Mouse (Mus musculus): ENCODE results near the gene Mpdz. TPM values are rescaled to one million over a fixed set of nuclear protein-coding genes. Genes with fewer than 3 reads are reported as not detected.

The Mpdz gene
- polyA plus RNA-seq, 1 experiment from 2014 or later = 44.0 TPM

GRCm38 (mm10) chr4:81372355-81372754 lies 70.3 kb downstream of the Mpdz start:
- Histone ChIP-seq H3K9me3 (replicated peaks) (no peaks in the 10 kb centered on the region), H3K4me1 (no peaks in the 10 kb centered on the region), H3K27ac (no peak overlapping the region), H3K36me3 (peaks cover 8% of the 10 kb centered on the region), H3K9ac (no peak overlapping the region), H3K4me3 (no peak overlapping the region), H3K27me3 (no peaks in the 10 kb centered on the region), H3K4me2 (replicated peaks) (no peak overlapping the region)
- ATAC-seq (ENCODE audit: low FRiP score) = no peak
- 95% methylated on average over 4 of the region's 4 CpGs for WGBS

- H3K4me3 ChIP-seq = no peak overlapping the region
- peaks cover 17% of the 10 kb centered on the region for H3K36me3 ChIP-seq
- no peak overlapping the region for H3K27ac ChIP-seq
- H3K9me3 ChIP-seq (replicated peaks) = no peaks in the 10 kb centered on the region
- H3K9ac ChIP-seq = no peak overlapping the region
- 61% methylated on average over 3 of the region's 3 CpGs for WGBS
- H3K4me2 ChIP-seq (replicated peaks) = no peak overlapping the region
- no peaks in the 10 kb centered on the region for H3K27me3 ChIP-seq
- H3K4me1 ChIP-seq = no peaks in the 10 kb centered on the region
- peak; percentile 73 for ATAC-seq (ENCODE audit: low FRiP score)
These were observed 91.2 kb downstream of the Mpdz start for GRCm38 (mm10) chr4:81351368-81351767.

DNA sequence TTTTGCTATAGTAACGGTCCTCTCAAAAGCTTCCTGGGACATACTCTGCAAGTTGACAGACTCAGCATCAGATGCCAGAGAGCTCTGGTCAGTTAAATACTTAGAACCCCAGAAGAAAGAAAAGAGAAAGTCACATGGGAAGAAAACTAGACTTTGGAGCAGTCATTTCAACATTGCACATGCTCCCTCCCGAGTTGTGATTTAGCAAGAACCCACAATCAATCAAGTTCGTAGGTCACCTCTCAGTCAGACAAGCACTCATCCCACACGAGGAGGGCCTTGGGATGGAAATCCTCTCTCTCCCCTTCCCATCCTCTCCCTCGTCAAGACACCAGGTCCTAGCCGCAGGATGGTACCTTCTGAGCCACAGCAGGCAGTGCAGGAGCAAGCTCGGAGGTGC lies 94.0 kb downstream of the Mpdz start:
- no peak overlapping the region for H3K9ac ChIP-seq
- H3K4me3 ChIP-seq = no peak overlapping the region
- H3K27me3 ChIP-seq = no peaks in the 10 kb centered on the region
- no peaks in the 10 kb centered on the region for H3K4me1 ChIP-seq
- peaks cover 15% of the 10 kb centered on the region for H3K36me3 ChIP-seq
- no peak for ATAC-seq (ENCODE audit: low FRiP score)
- H3K9me3 ChIP-seq (replicated peaks) = no peaks in the 10 kb centered on the region
- no peak overlapping the region for H3K27ac ChIP-seq
- 91% methylated on average over 7 of the region's 7 CpGs for WGBS
- H3K4me2 ChIP-seq (replicated peaks) = no peak overlapping the region

- H3K4me2 ChIP-seq (replicated peaks) = no peak overlapping the region
- H3K27me3 ChIP-seq = no peaks in the 10 kb centered on the region
- H3K4me3 ChIP-seq = no peak overlapping the region
- no peak overlapping the region for H3K9ac ChIP-seq
- no peaks in the 10 kb centered on the region for H3K4me1 ChIP-seq
- H3K27ac ChIP-seq = no peak overlapping the region
- peaks cover 15% of the 10 kb centered on the region for H3K36me3 ChIP-seq
- no peak for ATAC-seq (ENCODE audit: low FRiP score)
- no peaks in the 10 kb centered on the region for H3K9me3 ChIP-seq (replicated peaks)
- WGBS = 89% methylated on average over 3 of the region's 3 CpGs
These were observed 97.5 kb downstream of the Mpdz start for GRCm38 (mm10) chr4:81345141-81345540.

GRCm38 (mm10) chr4:81333628-81333991 lies 109.0 kb downstream of the Mpdz start:
- peaks cover 17% of the 10 kb centered on the region; the same call in 1 of the 2 replicates for H3K4me1 ChIP-seq
- H3K9me3 ChIP-seq (replicated peaks) = no peaks in the 10 kb centered on the region
- WGBS = 78% methylated on average over 2 of the region's 2 CpGs
- H3K36me3 ChIP-seq = no peaks in the 10 kb centered on the region
- peak overlapping the region; percentile 19 for H3K27ac ChIP-seq
- no peak overlapping the region for H3K4me2 ChIP-seq (replicated peaks)
- H3K4me3 ChIP-seq = no peak overlapping the region
- H3K27me3 ChIP-seq = no peaks in the 10 kb centered on the region
- ATAC-seq (ENCODE audit: low FRiP score) = no peak
- H3K9ac ChIP-seq = no peak overlapping the region

DNA sequence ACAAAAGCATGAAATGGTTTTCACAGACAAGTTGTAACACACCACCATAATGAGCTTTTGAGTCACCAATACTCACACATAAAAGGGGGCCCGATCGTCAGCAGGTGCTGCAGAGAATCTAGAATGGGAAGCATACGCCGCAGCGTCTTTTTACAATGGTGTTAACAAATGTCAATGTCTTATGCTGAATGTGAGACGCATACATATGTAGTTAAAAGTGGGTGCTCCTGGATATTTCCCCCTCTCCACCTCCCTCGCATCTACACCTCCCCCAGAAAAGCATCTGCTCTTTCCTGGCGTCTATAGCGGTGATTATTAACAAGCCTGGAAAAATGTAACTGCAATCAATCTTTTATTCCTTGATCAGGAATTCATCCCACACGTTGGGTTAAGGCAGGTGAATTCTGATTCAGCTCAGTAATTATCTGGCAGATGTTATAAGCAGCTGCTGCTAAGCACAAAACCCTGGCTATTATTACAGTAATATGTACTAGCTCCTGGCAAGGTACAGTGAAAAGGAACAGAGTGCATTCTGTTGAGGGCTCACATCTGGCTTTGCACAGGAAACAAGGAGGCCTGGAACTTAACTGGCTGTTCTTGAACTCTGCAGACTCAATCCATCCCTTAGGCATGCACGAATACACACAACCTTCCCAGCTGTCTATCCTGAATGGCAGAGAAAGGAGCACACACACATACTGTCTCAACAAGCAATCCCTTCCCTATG lies 109.6 kb downstream of the Mpdz start:
- 65% methylated on average over 11 of the region's 11 CpGs for whole genome bisulfite sequencing
- Histone ChIP-seq H3K36me3 (no peaks in the 10 kb centered on the region), H3K9ac (no peak overlapping the region), H3K27ac (peak overlapping the region; percentile 19), H3K4me1 (peaks cover 17% of the 10 kb centered on the region; the same call in 1 of the 2 replicates), H3K4me3 (no peak overlapping the region), H3K9me3 (replicated peaks) (no peaks in the 10 kb centered on the region), H3K27me3 (no peaks in the 10 kb centered on the region), H3K4me2 (replicated peaks) (no peak overlapping the region)
- no peak for ATAC-seq (ENCODE audit: low FRiP score)

- H3K4me2 ChIP-seq (replicated peaks) = no peak overlapping the region
- peak overlapping the region; percentile 18; the same call in 1 of the 2 replicates for H3K27ac ChIP-seq
- H3K36me3 ChIP-seq = no peaks in the 10 kb centered on the region
- no peak overlapping the region for H3K9ac ChIP-seq
- ATAC-seq (ENCODE audit: low FRiP score) = peak; percentile 60; the same call in 1 of the 2 replicates
- WGBS = 57% methylated on average over 6 of the region's 6 CpGs
- peaks cover 17% of the 10 kb centered on the region; the same call in 1 of the 2 replicates for H3K4me1 ChIP-seq
- H3K27me3 ChIP-seq = no peaks in the 10 kb centered on the region
- no peaks in the 10 kb centered on the region for H3K9me3 ChIP-seq (replicated peaks)
- H3K4me3 ChIP-seq = no peak overlapping the region
These were observed 110.2 kb downstream of the Mpdz start for GRCm38 (mm10) chr4:81332439-81332841.

DNA sequence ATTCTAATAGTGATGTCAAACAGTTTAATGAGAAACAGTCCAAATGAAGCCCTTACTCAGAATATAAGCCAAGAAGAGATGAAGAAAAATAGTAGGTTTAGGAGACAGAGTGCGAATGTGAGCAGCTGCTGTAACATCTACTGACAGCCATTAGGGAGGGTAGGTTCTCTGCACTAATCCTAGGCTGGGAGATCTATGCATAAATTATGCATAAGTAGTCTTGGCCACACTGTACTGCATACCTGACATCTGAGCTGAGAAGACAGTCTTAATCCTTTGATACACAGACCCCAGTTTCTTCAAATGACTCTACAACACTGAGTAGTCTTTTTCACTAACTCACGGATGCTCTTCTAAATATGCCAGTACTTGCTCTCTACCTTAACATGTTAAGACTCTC lies 114.9 kb downstream of the Mpdz start:
- Histone ChIP-seq H3K27me3 (no peaks in the 10 kb centered on the region), H3K4me1 (peaks cover 5% of the 10 kb centered on the region; the same call in 1 of the 2 replicates), H3K9me3 (replicated peaks) (no peaks in the 10 kb centered on the region), H3K9ac (no peak overlapping the region), H3K27ac (no peak overlapping the region), H3K36me3 (no peaks in the 10 kb centered on the region), H3K4me2 (replicated peaks) (no peak overlapping the region), H3K4me3 (no peak overlapping the region)
- ATAC-seq (ENCODE audit: low FRiP score) = no peak
- WGBS = 88% methylated on average over 2 of the region's 2 CpGs

DNA sequence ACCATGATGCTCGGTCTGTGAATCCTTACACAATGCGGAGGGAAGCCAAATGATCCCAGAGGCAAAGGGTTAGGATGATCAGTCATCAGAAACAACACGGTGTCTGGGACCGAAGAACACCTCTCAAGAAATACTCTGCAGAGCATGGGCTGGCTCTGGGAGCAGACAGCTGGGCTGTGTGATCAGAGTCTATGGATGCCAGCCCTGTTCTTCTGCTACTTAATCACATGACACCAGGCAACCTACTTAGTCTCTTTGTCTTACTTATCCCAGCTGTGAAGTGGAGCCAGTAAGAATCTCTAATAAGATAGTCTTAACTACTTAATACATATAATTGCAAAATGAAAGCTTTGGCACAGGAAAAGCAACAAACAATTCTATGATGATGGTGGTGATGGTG lies 118.8 kb downstream of the Mpdz start:
- H3K36me3 ChIP-seq = no peaks in the 10 kb centered on the region
- no peak overlapping the region for H3K9ac ChIP-seq
- no peak overlapping the region for H3K4me3 ChIP-seq
- no peak for ATAC-seq (ENCODE audit: low FRiP score)
- no peaks in the 10 kb centered on the region for H3K4me1 ChIP-seq
- WGBS = 96% methylated on average over 4 of the region's 4 CpGs
- H3K27me3 ChIP-seq = no peaks in the 10 kb centered on the region
- no peak overlapping the region for H3K27ac ChIP-seq
- no peaks in the 10 kb centered on the region for H3K9me3 ChIP-seq (replicated peaks)
- no peak overlapping the region for H3K4me2 ChIP-seq (replicated peaks)

GRCm38 (mm10) chr4:81322232-81322631 lies 120.4 kb downstream of the Mpdz start:
- H3K36me3 ChIP-seq = peaks cover 5% of the 10 kb centered on the region
- H3K4me1 ChIP-seq = no peaks in the 10 kb centered on the region
- ATAC-seq (ENCODE audit: low FRiP score) = no peak
- H3K4me3 ChIP-seq = no peak overlapping the region
- no peak overlapping the region for H3K4me2 ChIP-seq (replicated peaks)
- H3K27ac ChIP-seq = no peak overlapping the region
- no peaks in the 10 kb centered on the region for H3K27me3 ChIP-seq
- H3K9ac ChIP-seq = no peak overlapping the region
- no peaks in the 10 kb centered on the region for H3K9me3 ChIP-seq (replicated peaks)
- 88% methylated on average over 3 of the region's 3 CpGs for WGBS

DNA sequence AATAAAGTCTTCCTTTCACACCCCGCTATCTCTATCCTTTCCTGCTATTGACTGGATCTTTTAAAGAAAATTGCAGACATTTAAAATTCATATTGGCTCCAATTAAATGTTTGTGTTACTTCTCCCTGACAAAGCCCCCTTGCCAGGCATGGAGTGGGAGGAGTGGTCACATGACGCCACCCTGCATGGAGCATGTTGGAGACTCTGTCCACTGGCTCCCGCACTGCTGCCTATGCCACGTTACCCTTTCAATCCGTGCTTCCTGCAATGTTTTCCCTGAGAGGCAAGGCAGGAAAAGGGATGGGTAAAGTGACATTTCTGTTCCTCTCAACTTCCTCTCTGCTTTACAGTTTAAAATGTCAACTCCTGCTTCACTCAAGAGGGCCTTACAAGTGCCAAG lies 128.0 kb downstream of the Mpdz start:
- Histone ChIP-seq H3K9ac (no peak overlapping the region), H3K4me2 (replicated peaks) (no peak overlapping the region), H3K9me3 (replicated peaks) (no peaks in the 10 kb centered on the region), H3K27me3 (no peaks in the 10 kb centered on the region), H3K4me1 (no peaks in the 10 kb centered on the region), H3K27ac (no peak overlapping the region), H3K4me3 (no peak overlapping the region), H3K36me3 (peaks cover 7% of the 10 kb centered on the region)
- no peak for ATAC-seq (ENCODE audit: low FRiP score)
- WGBS = 75% methylated on average over 5 of the region's 5 CpGs

DNA sequence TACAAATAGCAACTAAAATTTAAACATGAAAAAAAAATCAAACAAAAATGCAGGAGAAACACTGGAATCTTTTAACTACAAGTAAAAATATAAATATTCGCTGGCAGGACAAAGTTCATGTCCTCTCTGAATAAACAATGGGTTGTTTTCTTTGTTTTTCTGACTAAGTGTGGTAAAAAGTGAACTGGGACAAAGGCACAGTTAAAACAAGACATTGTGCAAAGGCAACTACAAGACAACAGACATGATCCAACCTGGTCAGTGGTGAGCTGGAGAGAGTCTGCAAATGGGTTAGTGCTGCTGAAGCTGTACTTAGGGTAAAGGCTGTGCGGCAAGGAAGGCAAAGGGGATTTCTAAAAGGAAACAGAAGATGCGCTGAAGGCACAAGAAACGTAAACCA lies 129.4 kb downstream of the Mpdz start:
- ATAC-seq (ENCODE audit: low FRiP score) = no peak
- H3K27ac ChIP-seq = no peak overlapping the region
- WGBS = 92% methylated on average over 4 of the region's 4 CpGs
- H3K4me3 ChIP-seq = no peak overlapping the region
- no peaks in the 10 kb centered on the region for H3K9me3 ChIP-seq (replicated peaks)
- H3K27me3 ChIP-seq = no peaks in the 10 kb centered on the region
- no peak overlapping the region for H3K4me2 ChIP-seq (replicated peaks)
- H3K9ac ChIP-seq = no peak overlapping the region
- H3K4me1 ChIP-seq = no peaks in the 10 kb centered on the region
- peaks cover 5% of the 10 kb centered on the region for H3K36me3 ChIP-seq

- H3K9me3 ChIP-seq (replicated peaks) = no peaks in the 10 kb centered on the region
- 83% methylated on average over 2 of the region's 2 CpGs for WGBS
These were observed 132.5 kb downstream of the Mpdz start for GRCm38 (mm10) chr4:81310168-81310474.

More at GRCm38 (mm10) chr4:81310168-81310474, 132.5 kb downstream of the Mpdz start:
- Histone ChIP-seq H3K36me3 (0 out of 2 replicates have a peak, but pooled peaks cover 2% of the 10 kb centered on the region), H3K27ac (no peak overlapping the region), H3K4me1 (no peaks in the 10 kb centered on the region), H3K9ac (no peak overlapping the region), H3K4me3 (no peak overlapping the region), H3K4me2 (replicated peaks) (no peak overlapping the region), H3K27me3 (no peaks in the 10 kb centered on the region)
- no peak for ATAC-seq (ENCODE audit: low FRiP score)
